Mouse (Mus musculus) gastrocnemius, adult 18-20 months (tissue): ENCODE data around the gene Nmbr. TPM values are rescaled to one million over a fixed set of nuclear protein-coding genes. Genes with fewer than 3 reads are reported as not detected.

Source experiments
- DNase-seq: peaks from one replicate; pipeline ENCODE4 v3.0.0; 2021; ENCODE audit warnings: low spot score
- long read RNA-seq, 2 experiments: library from polyadenylated mRNA; stranded (forward); transcript quantifications; one replicate each; pipeline ENCODE4 v2.0.0; 2021
- total RNA-seq, 2 experiments: library from RNA; stranded (reverse); gene quantifications; 2 replicates each; pipeline ENCODE4 v1.2.3; 2021

The Nmbr gene
- 1 to 10 TPM; 1.9 to 3.0 TPM for total RNA-seq
- long read RNA-seq, experiment 1, partial matches to known transcripts: 0 of 1 reads
- long read RNA-seq, experiment 1, other reads (novel, unspliced or antisense): 1 of 1 reads
- long read RNA-seq, experiment 2: 0 reads

DNA sequence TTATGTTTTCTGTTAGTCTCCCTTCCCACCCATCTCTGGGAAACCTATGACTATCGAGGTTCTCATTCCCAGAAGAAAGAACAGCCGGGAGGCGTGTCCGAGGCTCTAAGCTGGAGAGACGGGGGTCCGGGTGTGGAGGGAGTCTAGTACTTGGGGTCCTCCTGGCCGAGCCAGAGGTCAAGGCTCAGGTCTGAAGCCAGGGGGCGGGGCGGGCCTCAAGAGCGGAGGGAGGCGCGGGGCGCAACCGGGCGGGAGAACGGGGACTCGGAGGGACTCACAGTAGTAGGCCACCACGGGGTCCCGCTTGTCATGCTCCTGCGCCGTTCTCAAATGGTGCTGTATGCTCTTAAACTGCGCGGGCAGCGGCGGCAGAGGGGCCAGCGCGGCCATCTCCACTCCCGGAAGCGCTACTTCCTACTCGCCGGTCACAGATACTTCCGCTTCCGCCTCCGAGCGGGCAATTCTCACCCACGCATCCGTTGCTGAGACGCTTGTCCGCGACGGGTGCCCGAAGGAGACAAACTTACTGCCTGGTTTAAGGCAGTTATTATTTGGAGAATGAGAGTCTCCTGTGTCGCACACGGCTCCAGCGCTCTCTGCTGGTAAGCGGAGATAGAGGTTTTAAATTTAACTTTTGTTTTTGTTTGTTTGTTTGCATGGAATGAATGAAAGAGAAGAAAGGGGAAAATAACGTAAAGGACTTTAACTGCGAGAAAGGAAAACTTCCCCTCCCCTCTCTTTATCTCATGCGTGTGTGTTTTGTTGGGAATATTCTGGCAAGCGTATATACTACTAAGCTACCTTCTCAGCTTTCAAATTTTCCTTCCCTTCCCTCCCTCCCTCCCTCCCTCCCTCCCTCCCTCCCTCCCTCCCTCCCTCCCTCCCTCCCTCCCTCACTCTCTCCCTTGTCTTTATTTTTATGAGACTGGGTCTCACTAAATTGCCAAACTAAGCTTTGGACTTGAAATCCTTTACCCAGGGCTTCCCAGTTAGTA, at the start of gene Nmbr, which contains the start of gene Vta1:
Gene Nmbr (plus strand): TSS at position 520 of the 995 bp plus-strand sequence.
Gene Vta1 (minus strand): TSS at position 489 of the 995 bp plus-strand sequence.
- peak; percentile 98 for DNase-seq

- no peak for DNase-seq
These were observed 44.5 kb upstream of the Nmbr start for GRCm38 (mm10) chr10:14660875-14661274.

GRCm38 (mm10) chr10:14666147-14666546, 39.2 kb upstream of the Nmbr start:
- DNase-seq: no peak

DNA sequence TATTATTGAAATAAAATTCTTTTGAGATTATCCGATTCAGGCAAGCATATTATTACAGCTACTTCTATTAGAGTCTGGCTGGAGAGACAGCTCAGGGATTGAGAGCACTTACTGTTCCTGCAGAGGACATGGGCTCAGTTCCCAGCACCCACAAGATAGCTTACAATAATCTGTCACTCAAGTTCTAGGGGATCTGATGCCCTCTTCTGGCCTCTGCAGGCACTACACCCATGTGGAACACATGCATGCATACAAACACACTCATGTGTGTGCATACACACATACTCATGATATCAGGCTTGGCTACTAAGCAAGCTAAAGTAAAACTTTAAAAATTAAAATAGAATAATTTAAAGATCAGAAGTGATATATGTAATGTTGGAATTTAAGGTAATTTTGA, 19.7 kb upstream of the Nmbr start:
- DNase-seq: no peak

GRCm38 (mm10) chr10:14688785-14689442, 16.5 kb upstream of the Nmbr start:
- DNase-seq: no peak

- DNase-seq: no peak
These were observed 15.0 kb upstream of the Nmbr start for GRCm38 (mm10) chr10:14690349-14690748.

DNA sequence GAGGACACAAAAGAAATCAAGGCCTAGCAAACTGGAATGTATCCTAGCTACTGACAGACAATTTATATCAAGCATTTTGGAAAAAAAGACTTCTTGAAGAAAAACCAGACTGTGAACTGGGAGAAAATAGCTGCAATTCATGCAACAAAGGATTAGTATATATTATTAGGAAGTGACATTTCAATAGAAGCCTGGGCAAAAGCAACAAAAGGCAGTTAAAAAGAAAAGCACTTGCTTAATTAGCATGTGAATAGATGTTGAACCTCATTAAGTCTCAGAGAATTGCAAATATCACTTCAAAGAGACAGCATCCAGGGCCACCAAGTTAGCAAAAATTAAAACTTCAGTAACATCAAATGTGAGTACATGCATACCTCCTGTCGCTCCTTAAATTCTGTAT, 2.2 kb upstream of the Nmbr start:
- DNase-seq: no peak

GRCm38 (mm10) chr10:14703830-14704420, 1.5 kb upstream of the Nmbr start:
- DNase-seq: no peak

DNA sequence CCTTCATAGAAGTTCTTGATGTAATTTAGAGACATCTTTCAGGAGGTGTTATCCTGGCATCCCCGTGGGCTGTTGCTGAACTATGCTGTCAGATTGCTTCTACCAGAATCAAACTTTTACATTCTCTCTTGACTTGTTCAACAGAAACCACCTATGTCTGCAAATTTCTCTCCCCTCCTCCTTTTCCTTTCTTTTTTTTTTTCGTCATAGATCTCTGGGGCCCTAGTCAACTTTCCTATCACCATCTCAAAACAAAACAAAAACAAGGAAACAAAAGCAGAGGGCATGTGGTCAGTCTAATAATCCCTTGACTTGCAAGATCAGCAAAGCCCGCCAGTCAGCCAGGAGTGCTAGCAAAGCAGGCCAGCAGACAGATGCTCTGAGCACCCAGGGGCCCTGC, 12.7 kb downstream of the Nmbr start, which contains the start of gene Gje1:
Gene Gje1 (minus strand): TSS at position 101 of the 400 bp plus-strand sequence.
- DNase-seq: no peak

- no peak for DNase-seq
These were observed 20.3 kb downstream of the Nmbr start for GRCm38 (mm10) chr10:14725671-14726070.

DNA sequence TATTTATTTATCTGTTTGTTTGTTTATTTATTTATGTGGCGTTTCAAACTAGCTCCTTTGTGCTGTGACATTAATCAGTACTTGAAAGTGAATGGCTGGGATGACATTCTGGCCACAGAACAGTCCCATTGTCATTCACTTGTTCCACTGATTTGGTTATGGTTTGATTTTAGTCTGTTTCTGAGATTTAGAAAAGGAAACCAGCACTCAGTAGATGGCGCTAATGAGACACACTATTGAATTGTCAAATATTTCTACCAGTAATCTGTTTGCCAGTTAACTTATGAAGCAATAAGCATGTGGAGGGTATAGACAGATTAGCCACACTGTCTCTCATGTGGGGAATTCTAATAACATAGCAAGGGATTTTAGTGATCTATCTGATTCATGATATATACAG, 28.9 kb downstream of the Nmbr start:
- DNase-seq: peak; percentile 2

DNA sequence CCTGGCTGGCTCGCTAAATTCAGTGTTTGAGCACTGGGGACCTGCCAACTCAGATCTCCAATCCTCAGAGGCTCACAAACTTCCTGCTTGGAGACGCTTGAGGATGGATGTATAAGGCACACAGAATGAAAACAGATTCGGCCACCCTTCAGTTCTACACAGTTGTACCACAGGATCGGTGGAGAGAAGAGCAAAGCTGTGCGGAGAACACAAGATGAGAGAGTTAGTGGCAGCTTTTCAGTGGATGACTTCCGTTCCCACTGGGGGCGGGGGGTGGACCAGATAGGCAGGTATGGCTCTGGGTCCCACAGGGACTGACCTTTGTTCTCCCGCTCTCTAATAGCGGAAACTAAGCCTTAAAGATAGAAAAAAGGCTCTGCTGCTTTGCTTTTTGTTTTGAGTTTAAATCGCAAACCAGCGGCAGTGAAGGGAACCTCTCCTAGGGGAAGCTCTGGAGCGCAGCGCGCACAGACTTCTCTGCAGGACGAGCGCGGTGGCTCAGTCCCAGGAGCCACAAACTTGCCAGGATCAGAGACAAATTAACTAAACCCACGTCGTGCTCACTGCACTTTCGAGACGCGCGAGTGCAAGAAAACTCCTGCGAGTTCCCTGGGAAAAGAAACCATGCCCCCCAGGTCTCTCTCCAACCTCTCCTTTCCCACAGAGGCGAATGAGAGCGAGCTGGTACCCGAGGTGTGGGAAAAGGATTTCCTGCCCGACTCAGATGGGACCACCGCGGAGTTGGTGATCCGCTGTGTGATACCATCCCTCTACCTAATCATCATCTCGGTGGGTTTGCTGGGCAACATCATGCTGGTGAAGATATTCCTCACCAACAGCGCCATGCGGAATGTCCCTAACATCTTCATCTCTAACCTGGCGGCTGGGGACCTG, 54.5 kb downstream of the Nmbr start:
- no peak for DNase-seq

- DNase-seq: no peak
These were observed 55.2 kb downstream of the Nmbr start for GRCm38 (mm10) chr10:14760618-14761017.

- DNase-seq: no peak
These were observed 65.0 kb downstream of the Nmbr start for GRCm38 (mm10) chr10:14770227-14770910.

GRCm38 (mm10) chr10:14774499-14774898, 69.1 kb downstream of the Nmbr start:
- DNase-seq: no peak

- no peak for DNase-seq
These were observed 84.6 kb downstream of the Nmbr start for GRCm38 (mm10) chr10:14789969-14790368.

DNA sequence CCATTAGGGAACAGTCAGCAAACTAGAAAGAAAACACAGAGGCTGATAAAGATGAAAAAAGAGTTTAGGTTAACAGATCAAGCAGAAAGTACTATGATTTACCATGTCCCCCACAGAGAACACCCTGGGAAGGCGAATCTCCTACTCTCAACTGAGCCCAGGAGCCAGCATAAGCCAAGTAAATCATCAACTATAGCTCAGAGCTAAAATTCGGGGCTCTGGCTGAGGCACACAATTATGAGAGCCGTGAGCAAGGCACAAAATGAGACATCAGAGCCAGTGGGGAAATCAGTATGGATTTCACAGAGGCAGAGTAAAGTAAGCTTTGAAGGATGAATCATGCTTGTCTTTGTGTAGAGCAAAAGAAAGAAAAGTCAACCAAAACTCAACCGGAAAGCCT, 111.6 kb downstream of the Nmbr start:
- DNase-seq: no peak
